Mouse (Mus musculus): ENCODE measurements at regions not wholly inside any gene's neighbourhood (a gene's known extent, or its start where the extent isn't known, plus 50 kb on each side); places are given as distances from the start of the nearest gene placed in this dataset.

DNA sequence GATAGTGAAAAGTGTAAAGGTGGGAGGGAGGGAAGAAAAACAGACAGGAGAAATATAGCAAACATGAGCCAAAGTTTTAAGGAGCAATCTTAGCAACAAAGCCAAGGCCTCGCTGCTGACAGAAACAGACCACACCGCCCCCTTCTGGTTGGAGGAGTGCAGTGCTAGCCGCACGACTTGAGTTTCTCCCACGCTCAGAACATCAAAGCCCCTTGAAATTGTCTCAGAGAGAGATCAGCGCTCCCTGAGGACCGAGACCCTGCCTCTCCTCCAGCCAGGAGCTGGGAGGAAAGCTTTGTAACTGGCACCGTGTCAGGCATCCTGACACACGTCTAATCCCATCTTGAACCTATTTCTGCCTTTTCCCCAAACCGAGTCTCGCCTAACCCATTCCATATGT is 216.4 kb downstream of the Rplp1 start:
- H3K36me3 ChIP-seq (ENCODE audit: control insufficient read depth, insufficient read depth, low read length, poor library complexity, severe bottlenecking), result no peaks in the 10 kb centered on the region
- no peaks in the 10 kb centered on the region for H3K27me3 ChIP-seq (ENCODE audit: control insufficient read depth, insufficient read depth, low read length, poor library complexity, severe bottlenecking)
- peak; percentile 86 for DNase-seq (ENCODE audit: low read depth, low spot score)

DNA sequence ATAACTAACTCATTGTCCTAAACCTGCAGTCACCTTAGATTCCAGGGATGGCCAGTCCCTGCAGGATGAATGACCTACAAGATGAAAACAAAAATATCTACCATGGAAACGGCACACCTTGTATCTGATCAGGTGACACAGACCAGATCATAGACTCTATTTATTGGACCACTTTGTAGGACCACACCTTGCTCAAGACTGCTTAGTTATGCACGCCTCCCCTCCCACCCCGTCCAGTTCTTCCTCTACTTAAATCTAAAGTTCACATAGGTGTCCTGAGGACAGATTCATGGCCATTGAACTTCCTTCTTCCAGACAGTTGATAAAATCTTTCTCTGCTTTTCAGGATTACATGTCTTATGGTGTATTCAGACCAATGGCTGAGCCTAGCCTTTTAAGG is 217.5 kb downstream of the Rplp1 start:
- no peak for DNase-seq (ENCODE audit: low read depth, low spot score)
- Histone ChIP-seq H3K36me3 (ENCODE audit: control insufficient read depth, insufficient read depth, low read length, poor library complexity, severe bottlenecking) (no peaks in the 10 kb centered on the region), H3K27me3 (ENCODE audit: control insufficient read depth, insufficient read depth, low read length, poor library complexity, severe bottlenecking) (no peaks in the 10 kb centered on the region)

DNA sequence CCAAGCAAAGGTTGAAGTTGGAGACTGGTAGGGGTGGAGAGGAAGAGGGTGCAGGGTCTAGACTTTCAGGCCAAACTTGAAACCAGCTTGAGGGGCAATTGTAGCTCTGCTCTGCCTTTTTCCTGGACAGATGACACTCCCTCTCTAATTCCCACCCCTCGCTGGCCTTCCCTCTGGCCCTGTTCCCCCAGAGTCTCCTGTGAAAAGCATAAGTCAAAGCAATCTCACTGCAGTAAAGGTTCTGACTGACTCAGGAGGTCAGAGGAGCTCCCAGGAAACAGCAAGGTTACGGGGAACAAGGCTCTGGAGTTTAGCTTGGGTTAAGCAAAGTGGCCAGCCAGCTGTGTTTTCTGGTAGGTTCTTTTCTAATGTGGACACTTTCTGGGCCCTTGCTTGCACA is 218.5 kb downstream of the Rplp1 start:
- Histone ChIP-seq H3K27me3 (ENCODE audit: control insufficient read depth, insufficient read depth, low read length, poor library complexity, severe bottlenecking) (no peaks in the 10 kb centered on the region), H3K36me3 (ENCODE audit: control insufficient read depth, insufficient read depth, low read length, poor library complexity, severe bottlenecking) (no peaks in the 10 kb centered on the region)
- no peak for DNase-seq (ENCODE audit: low read depth, low spot score)

DNA sequence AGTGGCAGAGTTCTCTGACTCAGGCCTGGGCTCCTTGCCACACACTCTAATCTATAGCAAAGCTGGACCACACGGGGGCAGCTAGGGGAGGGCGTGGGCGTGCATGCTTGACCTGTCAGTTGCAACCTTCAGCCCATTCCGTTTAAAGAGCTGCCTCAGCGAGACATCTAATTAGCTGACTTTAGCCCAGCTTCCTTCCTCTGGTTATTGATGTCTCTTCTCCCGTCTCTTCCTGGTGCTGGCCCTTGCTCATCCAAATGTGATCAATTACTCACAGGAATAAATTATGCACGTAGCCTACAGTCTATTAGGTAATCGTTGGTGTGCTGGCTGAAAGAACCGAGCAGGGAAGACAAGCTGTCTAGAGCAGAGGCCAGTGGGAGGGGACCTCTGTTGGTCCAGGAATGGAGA is 219.0 kb downstream of the Rplp1 start:
- no peaks in the 10 kb centered on the region for H3K36me3 ChIP-seq (ENCODE audit: control insufficient read depth, insufficient read depth, low read length, poor library complexity, severe bottlenecking)
- H3K27me3 ChIP-seq (ENCODE audit: control insufficient read depth, insufficient read depth, low read length, poor library complexity, severe bottlenecking), result no peaks in the 10 kb centered on the region
- DNase-seq (ENCODE audit: low read depth, low spot score), result peak; percentile 63

DNA sequence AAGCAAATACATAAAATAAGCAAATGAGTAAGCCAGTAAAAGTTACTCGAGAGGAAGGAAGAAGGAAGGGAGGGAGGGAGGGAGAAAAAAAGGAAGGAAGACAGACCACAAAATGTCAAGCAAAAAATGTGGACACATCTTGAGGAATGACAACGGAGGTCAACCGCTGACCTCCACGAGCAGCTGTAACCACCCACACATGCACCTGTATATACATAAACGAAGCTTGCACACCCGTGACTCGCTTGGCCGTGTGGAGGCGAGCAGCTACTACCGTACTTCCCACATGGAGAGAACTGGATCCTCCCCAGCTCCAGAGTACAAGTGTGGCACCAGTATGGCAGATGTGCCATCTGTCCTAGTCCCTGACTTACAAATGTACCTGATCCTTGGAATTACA is 220.1 kb downstream of the Rplp1 start:
- DNase-seq (ENCODE audit: low read depth, low spot score), result no peak
- no peaks in the 10 kb centered on the region for H3K36me3 ChIP-seq (ENCODE audit: control insufficient read depth, insufficient read depth, low read length, poor library complexity, severe bottlenecking)
- H3K27me3 ChIP-seq (ENCODE audit: control insufficient read depth, insufficient read depth, low read length, poor library complexity, severe bottlenecking), result no peaks in the 10 kb centered on the region

DNA sequence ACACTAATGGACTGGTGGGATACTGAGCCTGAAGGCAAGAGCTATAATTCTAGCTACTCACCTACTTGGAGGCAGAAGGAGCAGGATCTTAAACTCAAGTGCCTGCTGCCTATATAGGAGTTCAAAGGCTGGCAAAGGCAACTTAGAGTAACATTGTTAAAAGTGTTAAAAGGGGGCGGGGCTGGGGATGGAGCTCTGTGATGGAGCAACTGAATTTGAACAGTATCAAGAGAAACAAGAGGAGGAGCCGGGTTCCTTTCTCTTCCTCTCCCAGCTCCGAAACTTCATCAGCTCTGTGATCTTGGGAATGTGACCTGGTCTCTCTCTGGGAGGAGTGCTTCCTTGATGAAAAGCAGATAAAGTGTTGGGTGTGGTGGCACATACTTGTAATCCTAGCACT is 223.6 kb downstream of the Rplp1 start:
- Histone ChIP-seq H3K27me3 (ENCODE audit: control insufficient read depth, insufficient read depth, low read length, poor library complexity, severe bottlenecking) (no peaks in the 10 kb centered on the region), H3K36me3 (ENCODE audit: control insufficient read depth, insufficient read depth, low read length, poor library complexity, severe bottlenecking) (no peaks in the 10 kb centered on the region)
- no peak for DNase-seq (ENCODE audit: low read depth, low spot score)

DNA sequence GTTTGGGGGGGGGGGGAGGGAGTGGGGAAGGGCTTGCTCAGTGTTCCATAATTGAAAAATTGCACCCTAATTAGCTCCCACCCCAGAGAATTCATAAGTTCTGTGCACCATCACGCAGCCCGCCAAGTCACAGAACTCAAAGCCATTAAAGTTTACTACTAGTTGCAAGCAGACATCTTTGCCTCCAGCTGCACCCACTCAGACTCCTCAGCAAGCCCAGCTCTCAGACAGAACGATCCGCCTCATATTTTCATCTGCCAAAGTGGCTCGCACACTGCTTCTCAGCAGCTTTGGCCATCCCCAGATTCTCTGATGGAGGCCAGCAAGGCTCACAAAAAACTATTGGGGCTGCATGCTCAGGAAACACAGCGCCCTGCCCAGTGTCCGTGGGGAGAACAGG is 224.4 kb downstream of the Rplp1 start:
- no peaks in the 10 kb centered on the region for H3K36me3 ChIP-seq (ENCODE audit: control insufficient read depth, insufficient read depth, low read length, poor library complexity, severe bottlenecking)
- H3K27me3 ChIP-seq (ENCODE audit: control insufficient read depth, insufficient read depth, low read length, poor library complexity, severe bottlenecking), result no peaks in the 10 kb centered on the region
- DNase-seq (ENCODE audit: low read depth, low spot score), result no peak

DNA sequence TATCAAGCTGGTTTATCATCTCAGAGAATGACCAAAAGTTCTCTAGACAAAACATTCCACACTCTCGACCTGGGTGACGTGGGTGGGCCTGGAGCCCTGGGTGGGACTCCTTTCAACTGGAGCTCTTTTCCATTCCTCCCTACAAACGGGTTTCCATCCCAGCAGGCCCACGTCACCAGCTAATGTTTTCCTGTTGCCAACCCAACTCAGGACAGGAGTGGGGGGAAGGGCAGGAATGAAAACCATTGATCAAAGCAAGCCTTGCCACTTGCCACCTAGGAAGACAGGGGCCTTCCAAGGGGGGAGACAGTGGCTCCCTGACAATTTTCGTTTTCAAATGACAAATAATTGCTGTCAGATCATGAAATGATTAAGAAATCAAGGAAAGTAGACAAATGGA is 224.8 kb downstream of the Rplp1 start:
- H3K36me3 ChIP-seq (ENCODE audit: control insufficient read depth, insufficient read depth, low read length, poor library complexity, severe bottlenecking), result no peaks in the 10 kb centered on the region
- H3K27me3 ChIP-seq (ENCODE audit: control insufficient read depth, insufficient read depth, low read length, poor library complexity, severe bottlenecking), result no peaks in the 10 kb centered on the region
- DNase-seq (ENCODE audit: low read depth, low spot score), result no peak

DNA sequence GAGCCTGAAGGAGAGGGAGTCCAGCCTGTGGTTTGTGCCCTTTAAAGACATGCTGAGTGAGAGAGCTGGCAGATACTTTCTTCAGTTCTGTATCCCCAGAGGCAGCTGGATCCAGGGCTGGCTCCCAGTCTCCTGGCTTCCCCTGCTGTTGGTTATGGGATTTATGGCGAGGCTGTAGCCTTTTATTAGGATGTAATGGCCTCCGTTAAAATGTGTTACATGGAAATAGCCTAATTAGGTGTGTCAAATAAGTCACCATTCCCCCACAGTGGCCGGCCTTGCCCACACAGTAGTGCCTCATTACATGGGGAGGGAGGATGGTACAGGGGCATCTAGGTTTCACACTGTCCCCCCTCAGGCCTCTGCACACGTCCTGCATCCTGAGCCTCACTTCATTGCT is 230.8 kb downstream of the Rplp1 start:
- no peak for DNase-seq (ENCODE audit: low read depth, low spot score)
- Histone ChIP-seq H3K36me3 (ENCODE audit: control insufficient read depth, insufficient read depth, low read length, poor library complexity, severe bottlenecking) (no peaks in the 10 kb centered on the region), H3K27me3 (ENCODE audit: control insufficient read depth, insufficient read depth, low read length, poor library complexity, severe bottlenecking) (no peaks in the 10 kb centered on the region)

DNA sequence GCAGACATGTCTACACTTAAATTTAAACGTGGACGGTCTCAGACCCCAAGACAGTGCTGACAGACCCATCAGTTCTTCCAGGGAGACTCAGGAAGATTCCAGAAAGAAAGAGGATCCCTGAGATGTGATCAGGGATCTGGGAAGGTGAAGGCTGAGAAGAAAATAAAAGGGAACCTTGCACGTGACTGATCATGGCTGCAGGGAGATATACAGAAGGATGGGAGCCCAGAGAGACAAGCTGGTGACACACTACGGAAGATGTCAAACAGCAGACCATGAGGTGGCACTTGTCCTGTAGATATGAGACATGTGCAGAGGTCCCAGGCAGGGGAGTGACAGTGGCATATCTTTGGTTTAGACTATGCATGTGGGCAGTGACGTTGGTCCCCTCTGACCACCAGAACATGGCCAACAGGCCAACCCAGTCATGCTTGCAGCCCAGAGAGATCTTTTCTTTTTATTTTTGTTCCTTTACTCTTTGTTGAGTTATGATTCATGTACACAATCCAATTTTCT is 231.5 kb downstream of the Rplp1 start:
- no peak for DNase-seq (ENCODE audit: low read depth, low spot score)
- H3K27me3 ChIP-seq (ENCODE audit: control insufficient read depth, insufficient read depth, low read length, poor library complexity, severe bottlenecking), result no peaks in the 10 kb centered on the region
- no peaks in the 10 kb centered on the region for H3K36me3 ChIP-seq (ENCODE audit: control insufficient read depth, insufficient read depth, low read length, poor library complexity, severe bottlenecking)

DNA sequence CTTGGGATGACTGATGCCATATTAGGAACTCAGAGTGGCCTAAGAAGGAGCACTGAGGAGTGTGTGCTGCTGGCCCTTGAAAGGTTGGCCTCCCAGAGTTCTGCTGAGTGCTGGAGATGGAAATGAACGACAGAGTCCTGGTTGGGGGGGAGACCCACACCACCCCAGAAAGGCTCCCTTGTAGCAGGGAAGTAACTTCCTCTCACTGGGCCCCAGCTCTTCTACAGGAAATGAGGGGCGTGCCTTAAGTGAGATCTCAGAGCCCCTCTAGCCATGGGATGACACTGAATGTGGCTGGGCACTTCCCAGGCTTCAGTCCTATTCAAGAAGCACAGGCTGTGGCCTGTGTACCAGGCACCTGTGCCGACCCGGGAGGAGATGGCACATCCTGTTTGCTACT is 232.0 kb downstream of the Rplp1 start:
- peak; percentile 36 for DNase-seq (ENCODE audit: low read depth, low spot score)
- Histone ChIP-seq H3K36me3 (ENCODE audit: control insufficient read depth, insufficient read depth, low read length, poor library complexity, severe bottlenecking) (no peaks in the 10 kb centered on the region), H3K27me3 (ENCODE audit: control insufficient read depth, insufficient read depth, low read length, poor library complexity, severe bottlenecking) (no peaks in the 10 kb centered on the region)

DNA sequence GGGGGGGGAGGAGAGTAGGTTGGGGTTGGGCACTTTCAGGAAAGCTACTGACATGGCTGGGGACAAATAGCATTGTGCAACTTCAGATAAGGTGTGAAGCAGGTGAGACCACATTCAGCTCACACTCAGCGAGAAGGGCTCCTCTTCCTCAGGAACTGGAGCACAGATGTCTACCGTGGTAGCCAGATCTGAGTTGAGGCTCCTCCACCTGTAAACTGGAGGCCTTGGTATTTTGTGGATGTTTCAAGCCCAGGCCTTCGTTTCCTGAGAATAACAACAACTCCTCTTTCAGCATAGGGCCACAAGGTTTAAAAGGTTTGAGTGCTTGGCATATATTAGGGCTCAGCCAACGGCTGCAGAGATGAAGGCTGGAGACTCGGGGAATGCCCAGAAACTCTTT is 232.9 kb downstream of the Rplp1 start:
- Histone ChIP-seq H3K36me3 (ENCODE audit: control insufficient read depth, insufficient read depth, low read length, poor library complexity, severe bottlenecking) (no peaks in the 10 kb centered on the region), H3K27me3 (ENCODE audit: control insufficient read depth, insufficient read depth, low read length, poor library complexity, severe bottlenecking) (no peaks in the 10 kb centered on the region)
- no peak for DNase-seq (ENCODE audit: low read depth, low spot score)

DNA sequence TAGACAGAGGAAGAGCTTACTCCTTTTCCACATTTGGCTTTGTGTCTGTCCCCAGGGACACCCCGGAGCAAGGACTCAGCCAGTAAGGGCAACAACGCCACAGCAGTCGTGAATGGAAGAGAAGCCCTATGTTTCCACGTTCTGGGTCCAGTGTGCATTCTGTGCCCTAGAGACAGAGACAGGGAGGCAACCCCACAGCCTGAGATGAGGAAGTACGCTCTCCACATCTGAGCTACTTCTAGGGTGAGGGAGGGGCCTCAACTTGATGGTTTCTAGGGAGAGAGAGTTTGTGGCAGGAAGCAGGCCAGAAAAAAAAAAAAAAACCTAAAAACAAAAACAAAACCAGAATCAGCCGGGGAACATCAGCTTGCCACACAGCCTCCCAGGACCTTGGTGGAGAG is 233.4 kb downstream of the Rplp1 start:
- Histone ChIP-seq H3K36me3 (ENCODE audit: control insufficient read depth, insufficient read depth, low read length, poor library complexity, severe bottlenecking) (no peaks in the 10 kb centered on the region), H3K27me3 (ENCODE audit: control insufficient read depth, insufficient read depth, low read length, poor library complexity, severe bottlenecking) (no peaks in the 10 kb centered on the region)
- peak; percentile 81 for DNase-seq (ENCODE audit: low read depth, low spot score)

DNA sequence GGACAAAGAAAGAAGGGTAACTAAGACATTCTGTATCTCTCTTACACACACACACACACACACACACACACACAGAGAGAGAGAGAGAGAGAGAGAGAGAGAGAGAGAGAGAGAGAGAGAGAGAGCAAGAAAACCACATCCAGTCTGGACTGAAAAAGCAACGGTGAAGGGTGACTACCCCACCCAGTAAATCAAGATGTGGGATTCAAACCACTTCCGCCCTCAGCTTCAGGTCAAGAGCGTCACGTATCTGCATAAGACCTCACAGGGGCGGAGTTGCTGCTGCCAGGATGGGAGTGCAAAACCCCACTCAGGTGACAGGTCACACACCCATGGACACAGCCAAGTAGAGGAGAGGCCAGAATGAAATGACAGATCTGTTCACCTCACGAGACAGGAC is 234.7 kb downstream of the Rplp1 start:
- no peaks in the 10 kb centered on the region for H3K36me3 ChIP-seq (ENCODE audit: control insufficient read depth, insufficient read depth, low read length, poor library complexity, severe bottlenecking)
- DNase-seq (ENCODE audit: low read depth, low spot score), result peak; percentile 91
- H3K27me3 ChIP-seq (ENCODE audit: control insufficient read depth, insufficient read depth, low read length, poor library complexity, severe bottlenecking), result no peaks in the 10 kb centered on the region

DNA sequence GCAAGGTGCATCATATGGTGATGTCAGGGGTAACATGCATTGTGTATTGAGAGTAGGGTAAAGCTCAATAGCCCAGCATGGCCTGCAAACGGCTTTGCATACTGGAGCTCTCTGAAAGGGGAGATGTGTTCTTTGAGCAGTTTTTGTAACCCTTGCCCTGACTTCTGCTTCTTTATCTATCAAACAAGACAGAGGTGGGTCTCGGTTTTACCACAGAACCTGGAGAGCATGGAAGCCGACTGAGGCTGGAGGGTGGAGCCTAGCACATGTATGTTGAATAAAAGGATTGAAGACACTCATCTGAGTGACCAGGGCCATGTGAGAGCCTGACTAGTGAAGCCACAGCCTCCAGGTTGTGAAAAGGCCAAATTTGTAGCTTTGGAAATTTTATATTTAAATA is 236.7 kb downstream of the Rplp1 start:
- Histone ChIP-seq H3K27me3 (ENCODE audit: control insufficient read depth, insufficient read depth, low read length, poor library complexity, severe bottlenecking) (no peaks in the 10 kb centered on the region), H3K36me3 (ENCODE audit: control insufficient read depth, insufficient read depth, low read length, poor library complexity, severe bottlenecking) (no peaks in the 10 kb centered on the region)
- DNase-seq (ENCODE audit: low read depth, low spot score), result no peak

DNA sequence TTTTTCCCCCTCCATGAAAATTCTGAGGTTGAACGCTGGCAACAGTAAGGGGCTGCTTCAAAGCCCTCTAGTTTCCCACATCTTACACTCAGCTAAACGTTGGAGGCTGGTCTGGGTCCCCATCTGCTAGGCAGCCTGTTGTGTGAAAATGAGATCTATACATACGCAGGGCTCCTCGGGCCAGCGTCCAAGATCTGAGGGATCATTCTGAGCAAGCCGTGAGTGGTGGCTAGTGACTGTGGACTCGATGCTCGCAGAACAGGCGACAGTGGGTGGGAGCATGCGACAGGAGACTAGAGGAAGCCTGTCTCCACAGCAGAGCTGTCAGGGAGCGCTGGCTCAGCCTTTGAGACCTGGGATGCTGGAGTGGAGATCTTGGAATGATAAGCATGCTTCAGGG is 237.3 kb downstream of the Rplp1 start:
- no peaks in the 10 kb centered on the region for H3K27me3 ChIP-seq (ENCODE audit: control insufficient read depth, insufficient read depth, low read length, poor library complexity, severe bottlenecking)
- no peak for DNase-seq (ENCODE audit: low read depth, low spot score)

More for the DNA sequence above, 237.3 kb downstream of the Rplp1 start:
- no peaks in the 10 kb centered on the region for H3K36me3 ChIP-seq (ENCODE audit: control insufficient read depth, insufficient read depth, low read length, poor library complexity, severe bottlenecking)
